Mouse (Mus musculus): Measurements from ENCODE around the gene Ogfod1.

DNA sequence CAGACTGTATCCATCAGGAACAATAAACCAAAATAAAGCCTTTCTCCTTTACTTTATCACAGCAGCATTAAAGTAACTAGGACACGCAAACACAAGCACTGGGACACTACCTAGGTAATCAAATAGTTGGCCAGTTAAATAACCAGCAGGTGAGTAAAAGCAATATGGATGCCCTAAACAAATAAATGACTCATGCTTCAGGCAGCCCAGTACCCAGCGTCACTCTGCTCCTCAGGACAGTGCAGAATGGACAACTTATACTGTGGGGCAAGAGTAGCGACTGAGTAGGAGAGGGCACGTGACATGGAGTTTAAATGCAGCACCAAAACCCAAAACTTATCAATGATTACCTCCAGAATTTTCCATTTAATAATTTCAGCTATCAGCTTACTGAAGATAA lies 47.3 kb upstream of the Ogfod1 start:
- no peak for TF ChIP-seq POLR2A (IDR thresholded peaks at IDR 0.05; ENCODE audit: low read depth, low read length)
- TF ChIP-seq RCOR1 (conservative IDR thresholded peaks at IDR 0.05; ENCODE audit: low read depth, low read length): no peak
- TF ChIP-seq CTCF (conservative IDR thresholded peaks at IDR 0.05 in 1 of 2, IDR thresholded peaks at IDR 0.05 in 1 of 2; ENCODE audit: low read depth in 2 of 2, low read length in 2 of 2): no peak
- no peak for TF ChIP-seq JUND (conservative IDR thresholded peaks at IDR 0.05; ENCODE audit: low read depth, low read length)
- no peak for TF ChIP-seq MXI1 (IDR thresholded peaks at IDR 0.05; ENCODE audit: low read depth, low read length)
- TF ChIP-seq USF1 (IDR thresholded peaks at IDR 0.05; ENCODE audit: low read depth, low read length): no peak
- TF ChIP-seq RAD21 (IDR thresholded peaks at IDR 0.05; ENCODE audit: low read depth, low read length): no peak
- TF ChIP-seq CHD2 (IDR thresholded peaks at IDR 0.05; ENCODE audit: low read length): no peak
- TF ChIP-seq ZKSCAN1 (IDR thresholded peaks at IDR 0.05; ENCODE audit: borderline replicate concordance, low read depth, low read length): no peak
